Mouse (Mus musculus): ENCODE measurements at regions not wholly inside any gene's neighbourhood (a gene's known extent, or its start where the extent isn't known, plus 50 kb on each side); places are given as distances from the start of the nearest gene placed in this dataset.

- TF ChIP-seq CTCF (IDR thresholded peaks at IDR 0.05; ENCODE audit: low read depth) = peak; percentile 49
- no peak for TF ChIP-seq EP300 (IDR thresholded peaks at IDR 0.05; ENCODE audit: low read depth)
These were observed 296.5 kb downstream of the Rps29 start for GRCm38 (mm10) chr12:68862313-68862990.
